Mouse (Mus musculus): ENCODE results near the gene Gm21969.

Gm21969 gene

DNA sequence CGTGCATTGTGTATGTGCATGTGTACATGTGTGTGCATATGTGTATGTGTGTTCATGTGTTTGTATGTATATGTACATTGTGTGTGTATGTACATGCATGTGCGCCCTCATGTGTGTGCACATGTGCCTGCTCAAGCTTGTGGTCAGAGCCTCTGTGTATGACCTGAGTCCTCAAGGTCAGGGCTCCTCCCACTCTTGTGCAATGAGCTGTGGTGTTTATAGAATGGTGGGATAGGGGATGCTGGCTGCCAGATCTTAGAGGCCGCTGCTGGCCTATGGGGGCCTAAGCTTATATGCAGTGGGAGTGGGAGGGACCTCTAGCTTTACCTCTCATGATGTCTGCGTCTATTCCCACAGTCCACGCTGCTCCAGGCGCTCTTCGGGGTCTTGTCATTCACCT, 17.3 kb upstream of the Gm21969 start:
- no peak for DNase-seq (ENCODE audit: low spot score)

DNA sequence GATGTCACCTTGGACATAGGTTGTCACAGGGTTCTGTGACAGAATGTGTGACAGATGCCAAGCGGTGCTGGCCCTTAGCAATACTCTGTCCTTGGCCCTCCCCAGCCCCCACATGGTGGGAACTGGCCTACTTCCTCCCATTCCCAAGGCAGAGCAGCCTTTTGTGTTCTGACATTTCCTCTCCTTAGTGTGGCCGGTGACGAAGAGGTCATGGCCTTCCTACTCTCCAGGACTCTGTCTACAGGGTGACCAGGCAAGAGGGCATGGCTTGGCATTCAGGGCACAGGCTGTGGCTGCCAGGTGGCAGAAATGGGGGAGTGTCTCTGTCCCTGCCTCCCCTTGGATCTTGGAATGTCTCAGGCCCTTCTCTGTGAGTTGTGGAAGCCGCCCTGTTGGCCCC, 15.6 kb upstream of the Gm21969 start:
- no peak for DNase-seq (ENCODE audit: low spot score)

DNA sequence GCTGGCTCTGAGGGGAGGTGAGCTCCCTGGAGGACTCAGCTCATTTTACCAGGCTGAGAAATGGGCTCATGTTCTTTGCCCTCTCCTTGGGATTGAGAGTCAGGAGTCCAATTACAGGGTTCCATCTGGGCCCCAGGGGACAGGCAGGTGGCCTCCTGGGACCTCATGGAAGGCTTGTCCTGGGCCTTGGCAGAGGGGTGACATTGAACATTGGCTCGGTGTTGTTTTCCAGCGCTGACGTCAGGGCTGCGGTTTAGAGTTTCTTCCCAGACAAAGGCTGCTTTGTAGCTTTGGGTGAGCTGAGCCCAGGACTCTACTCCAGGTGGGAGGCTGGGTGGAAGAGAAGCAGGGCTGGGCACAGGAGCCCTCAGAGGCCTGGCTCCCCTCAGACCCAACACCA, 15.2 kb upstream of the Gm21969 start:
- no peak for DNase-seq (ENCODE audit: low spot score)

DNA sequence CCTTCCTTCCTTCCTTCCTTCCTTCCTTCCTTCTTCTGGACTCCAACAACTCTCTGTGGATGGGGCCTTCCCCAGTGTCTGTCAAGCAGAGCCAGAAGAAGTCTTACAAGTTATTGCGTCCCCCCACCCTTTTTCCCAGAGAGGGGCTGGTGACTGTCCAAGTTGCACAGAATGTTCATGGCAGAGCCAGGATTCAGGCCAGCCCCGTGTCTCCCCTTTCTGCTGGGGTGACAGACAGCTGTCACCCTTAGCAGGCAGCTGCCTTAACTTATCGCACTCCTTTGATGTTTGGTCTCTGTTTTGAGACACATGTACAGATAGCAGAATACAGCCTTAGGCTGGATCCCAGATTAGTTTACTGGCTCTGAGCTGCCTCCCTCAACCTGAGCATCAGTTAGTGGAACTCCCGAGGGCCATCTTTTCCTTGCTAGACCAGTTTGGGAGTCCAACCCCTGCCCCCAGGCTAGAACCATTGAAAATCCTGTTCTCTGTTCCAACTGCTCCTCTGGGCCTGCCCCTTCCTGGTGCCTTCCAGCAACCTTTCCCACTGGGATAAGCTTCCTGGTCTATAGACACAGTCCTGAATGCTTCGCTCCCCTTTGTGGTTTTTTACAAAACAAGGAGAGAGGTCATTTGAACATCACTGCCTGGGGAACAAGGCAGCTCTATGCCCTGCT, 13.5 kb upstream of the Gm21969 start:
- DNase-seq (ENCODE audit: low spot score), result no peak

DNA sequence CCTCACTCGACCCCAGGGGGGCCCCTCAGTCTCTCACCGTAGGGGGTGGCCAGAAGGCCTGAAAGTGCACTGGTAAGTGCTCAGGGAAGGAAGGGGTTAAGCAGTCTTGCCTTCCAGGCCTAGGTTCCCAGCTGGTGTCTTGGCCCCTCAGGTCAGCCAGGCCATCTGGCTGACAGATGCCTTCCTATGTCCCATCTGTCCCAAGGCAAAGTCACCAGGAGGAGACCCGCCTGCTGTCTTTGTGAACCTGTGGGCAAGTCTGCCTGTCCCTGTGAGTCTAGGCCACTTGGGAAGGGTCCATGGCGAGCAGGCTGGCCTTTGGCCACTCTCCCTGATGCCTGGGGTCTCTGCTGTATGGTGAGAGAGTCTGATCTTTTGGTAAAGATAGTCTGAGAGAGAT, 12.5 kb upstream of the Gm21969 start:
- DNase-seq (ENCODE audit: low spot score), result no peak

DNA sequence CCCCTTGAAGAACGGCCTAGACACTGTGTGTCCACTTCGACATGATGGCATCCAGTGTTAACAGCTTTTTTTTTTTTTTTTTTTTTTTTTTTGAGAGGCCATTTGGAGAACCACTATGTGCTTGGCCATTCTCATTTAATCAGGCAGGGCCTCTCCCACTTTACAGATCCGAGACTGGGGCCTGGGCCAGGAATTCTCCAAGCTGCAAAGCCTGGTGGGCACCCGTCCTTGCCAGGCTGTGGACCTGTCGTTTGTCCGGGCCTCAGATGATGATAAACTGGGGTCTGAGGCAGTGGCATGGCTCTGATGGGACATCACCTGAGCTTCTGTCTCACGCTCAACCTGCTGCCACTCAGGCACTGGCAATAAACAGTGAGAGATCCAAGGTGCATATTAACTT, 10.1 kb upstream of the Gm21969 start:
- no peak for DNase-seq (ENCODE audit: low spot score)

DNA sequence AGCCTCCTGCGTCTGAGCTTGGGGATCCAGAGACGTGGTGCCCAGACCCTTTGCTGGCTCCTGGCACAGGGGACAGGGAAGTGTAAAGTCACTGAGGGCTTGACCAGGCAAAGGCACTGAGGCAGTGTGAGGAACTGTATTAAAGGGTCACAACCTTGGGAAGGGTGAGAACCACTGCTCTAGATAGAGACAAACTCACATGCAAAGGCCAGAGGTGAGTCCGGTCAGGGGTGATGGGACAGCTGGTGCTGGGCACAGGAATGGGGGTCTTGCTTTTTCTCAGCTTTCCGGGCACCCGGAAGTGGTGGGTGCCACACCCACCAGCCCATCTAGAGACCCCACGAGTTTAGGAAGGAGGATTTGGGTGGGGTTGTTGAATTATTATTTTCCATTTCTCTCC, 9.6 kb upstream of the Gm21969 start:
- no peak for DNase-seq (ENCODE audit: low spot score)

DNA sequence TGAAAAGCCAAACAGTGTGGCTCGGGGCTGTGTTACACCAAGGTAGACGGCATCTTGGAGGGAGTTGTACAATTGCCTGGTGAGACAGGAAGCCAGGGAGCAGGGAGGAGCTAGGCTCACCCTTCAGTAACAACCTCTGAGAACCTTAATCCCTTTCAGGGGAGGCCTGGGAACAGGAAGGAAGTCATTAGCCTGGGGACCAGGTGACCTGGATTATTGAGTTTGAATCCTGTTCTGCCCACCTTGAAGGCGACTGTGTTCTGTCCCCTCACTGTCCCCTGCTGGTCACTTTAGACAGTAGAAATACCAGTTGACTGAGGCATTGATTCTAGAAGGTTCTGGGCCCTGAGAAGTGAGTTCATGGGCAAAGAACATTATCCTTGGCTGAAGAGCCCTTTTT, 8.9 kb upstream of the Gm21969 start:
- DNase-seq (ENCODE audit: low spot score), result no peak

DNA sequence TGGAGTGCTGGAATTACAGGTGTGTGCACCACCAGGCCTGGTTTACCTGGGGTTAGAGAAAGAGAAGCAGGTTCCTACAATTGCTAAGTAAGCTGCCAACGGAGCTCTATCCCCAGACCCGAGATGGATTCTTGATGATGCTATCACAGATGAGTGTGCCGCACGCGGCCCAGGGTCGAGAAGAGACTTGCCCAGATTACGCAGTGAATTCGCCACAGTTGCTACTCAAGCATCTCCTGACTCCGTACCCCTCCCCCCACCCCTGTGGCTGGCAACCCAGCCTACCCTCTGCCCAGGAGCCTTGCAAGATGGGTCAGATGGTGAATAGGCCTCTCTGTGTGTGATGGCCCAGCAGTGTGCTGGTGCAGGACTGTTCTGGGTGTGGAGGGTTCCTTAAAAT, 6.3 kb upstream of the Gm21969 start:
- DNase-seq (ENCODE audit: low spot score), result no peak

DNA sequence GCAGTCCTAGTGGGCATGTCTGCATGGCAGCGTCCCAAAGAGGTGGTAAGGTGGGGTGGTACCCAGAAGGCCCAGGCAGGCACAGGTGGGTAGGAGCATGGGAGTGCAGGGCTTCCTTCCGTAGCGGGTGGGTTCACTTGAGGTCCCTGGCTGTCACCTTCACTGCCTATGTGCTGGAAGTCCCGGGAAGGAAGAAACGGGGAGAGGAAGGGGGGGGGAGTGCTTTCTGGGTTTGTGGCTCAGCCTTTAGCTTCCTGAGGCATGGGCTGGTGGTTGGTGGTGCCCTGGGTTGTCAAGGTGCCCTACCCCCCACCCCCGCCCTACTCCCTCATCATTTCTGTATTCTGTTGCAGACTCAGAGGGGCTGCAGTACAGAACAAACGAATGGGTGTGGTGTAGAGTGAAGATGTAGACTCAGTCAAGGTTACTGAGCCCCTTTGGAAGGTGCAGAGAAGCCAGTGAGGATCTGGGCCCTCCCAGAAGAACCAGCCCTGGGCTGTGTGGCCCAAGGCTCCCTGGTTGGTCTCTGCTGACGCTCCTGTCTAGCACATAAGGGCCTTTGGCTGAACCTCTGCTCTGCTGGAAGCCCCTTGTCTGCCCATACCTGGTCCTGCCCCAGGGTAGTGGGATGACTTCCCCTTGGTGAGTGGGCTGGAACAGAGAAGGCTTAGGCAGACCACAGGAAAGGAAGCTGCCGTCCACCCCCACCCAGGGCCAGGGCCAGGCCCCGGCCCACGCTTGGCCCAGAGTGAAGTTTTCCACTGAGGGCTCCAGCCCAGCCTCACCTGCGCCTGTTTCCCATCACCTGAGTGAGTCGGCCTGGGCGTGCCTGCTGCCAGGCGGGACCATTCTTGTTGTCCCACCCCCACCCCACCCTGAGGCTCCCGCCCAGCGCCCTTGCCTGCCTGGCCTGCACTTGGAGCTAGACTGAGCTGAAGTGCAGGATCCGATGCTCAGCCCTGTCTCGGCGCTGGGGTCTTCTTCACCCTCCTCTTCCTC, 5.4 kb upstream of the Gm21969 start:
- DNase-seq (ENCODE audit: low spot score), result no peak

DNA sequence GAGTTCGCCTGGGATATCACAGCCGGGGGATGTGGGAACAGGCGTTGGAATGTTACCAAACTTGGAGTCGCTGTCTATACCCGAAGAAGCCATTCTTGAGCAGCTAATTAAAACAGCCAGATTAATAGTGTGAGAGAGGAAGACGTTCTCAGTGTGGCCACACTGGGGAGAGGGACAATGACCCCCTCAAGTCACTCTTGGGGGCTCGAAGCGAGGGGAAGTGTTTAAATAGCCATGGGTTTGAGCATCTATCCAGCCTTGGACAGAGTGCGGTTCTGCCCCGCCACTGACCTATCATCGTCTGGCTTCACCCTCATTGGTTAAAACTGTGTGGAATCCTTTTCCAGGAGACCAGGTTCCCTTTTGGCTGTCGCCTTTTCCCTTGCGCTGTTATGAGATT, 4.6 kb upstream of the Gm21969 start:
- DNase-seq (ENCODE audit: low spot score), result no peak

DNA sequence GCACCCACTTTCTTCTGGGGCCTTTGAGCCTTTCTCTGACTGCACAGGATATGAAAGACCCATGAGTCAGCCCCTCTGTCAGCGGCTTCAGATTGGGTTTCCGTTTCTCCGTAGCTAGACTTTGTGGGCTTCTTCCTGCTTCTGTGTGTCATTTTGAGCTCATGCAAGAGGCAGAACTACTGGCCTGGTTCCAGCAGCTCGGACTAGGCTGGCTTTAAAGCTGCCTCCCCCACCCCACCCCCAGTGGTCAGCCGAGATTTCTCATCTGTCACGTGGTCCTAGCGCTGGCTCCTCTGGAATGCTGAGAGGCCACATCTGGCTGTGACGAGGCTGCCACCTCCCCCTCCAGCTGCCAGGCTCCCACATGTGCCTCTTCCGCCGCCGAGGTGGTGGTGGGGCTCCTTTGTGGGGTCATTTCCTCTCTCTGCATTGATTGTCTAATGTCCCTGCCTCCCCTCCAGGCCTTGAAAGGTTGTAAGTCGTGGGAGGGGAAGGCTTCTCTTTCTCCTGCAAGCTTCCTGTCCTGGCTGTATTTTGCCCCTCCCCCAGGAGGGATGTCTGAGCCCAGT, 4.0 kb upstream of the Gm21969 start:
- DNase-seq (ENCODE audit: low spot score), result no peak

DNA sequence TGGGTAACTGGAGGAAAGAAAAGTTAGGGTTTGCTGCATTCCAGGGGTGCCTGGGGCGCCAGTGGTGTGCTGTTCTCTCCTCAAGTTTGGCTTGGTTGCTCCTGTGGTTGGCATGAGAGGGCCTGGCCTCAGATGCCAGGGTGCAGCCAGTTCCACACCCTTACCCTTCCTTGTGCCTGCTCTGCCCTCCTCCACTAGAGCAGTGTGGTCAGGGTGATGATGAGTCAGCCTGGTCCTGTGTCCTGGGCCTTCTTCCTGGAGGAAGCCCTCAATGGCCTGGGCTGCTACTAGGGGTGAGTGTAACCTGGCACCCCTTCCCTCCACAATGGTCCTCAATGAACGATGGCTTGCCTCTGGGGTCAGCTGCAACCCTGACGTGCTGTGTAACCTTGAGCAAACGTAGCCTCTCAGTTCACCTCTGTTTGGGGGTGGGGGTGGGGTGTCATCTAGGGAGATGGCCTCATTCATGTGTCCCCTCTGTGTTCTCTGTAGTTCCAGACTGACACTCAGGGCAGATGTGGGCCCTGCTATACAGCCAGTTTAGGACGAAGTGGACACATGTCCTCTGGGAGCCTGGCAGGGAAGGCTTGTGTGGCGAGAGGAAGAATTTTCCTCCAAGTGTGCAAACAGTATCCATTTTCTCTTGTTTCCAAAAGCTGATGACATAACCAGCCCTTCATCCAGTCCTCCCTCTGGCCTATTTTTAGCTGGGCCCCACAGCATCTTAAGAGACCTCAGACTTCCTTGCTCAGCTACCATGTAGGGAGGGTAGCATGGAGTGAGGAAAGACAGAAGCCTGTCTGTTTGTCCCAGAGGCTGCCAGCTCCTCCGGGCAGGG, 1.2 kb upstream of the Gm21969 start:
- DNase-seq (ENCODE audit: low spot score), result no peak

DNA sequence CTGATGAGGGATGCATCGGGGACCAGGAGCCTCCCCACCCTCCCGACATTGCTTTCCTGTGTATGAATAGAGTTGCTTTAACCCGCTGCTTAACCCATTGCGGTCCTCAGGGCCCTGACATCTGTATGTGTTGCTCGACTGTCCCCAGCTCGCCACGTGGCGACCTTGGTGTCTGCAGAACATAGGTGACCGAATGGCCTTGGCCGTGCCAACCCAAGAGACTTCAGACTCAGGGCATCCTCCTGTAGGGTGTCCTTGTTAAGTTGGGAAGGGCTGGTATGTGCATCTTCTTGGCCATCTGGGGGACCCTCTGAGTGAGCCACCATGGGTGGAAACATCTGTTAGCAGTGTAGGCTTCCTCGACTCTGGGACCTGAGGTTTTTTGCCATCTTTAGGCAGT, 2.2 kb downstream of the Gm21969 start:
- no peak for DNase-seq (ENCODE audit: low spot score)

DNA sequence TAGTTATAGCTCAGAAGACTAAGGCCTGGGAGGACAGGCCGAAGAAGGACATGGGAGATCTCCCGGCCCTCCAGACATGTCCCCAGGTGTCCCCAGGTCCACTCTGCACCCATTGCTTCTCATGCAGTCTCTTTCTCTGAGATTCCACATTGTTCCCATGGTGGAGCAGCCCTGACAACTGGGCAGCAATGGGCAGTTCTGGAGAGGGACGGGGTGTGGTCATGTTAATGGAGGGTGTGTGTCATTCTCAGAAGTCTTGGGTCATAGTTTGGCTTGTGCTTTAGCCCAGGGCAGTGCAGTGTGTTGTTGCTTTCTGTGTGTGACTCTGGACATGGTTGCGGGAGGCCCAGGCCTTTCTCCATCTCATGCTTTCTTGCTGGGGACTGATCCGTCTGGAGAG, 3.7 kb downstream of the Gm21969 start:
- DNase-seq (ENCODE audit: low spot score), result no peak

DNA sequence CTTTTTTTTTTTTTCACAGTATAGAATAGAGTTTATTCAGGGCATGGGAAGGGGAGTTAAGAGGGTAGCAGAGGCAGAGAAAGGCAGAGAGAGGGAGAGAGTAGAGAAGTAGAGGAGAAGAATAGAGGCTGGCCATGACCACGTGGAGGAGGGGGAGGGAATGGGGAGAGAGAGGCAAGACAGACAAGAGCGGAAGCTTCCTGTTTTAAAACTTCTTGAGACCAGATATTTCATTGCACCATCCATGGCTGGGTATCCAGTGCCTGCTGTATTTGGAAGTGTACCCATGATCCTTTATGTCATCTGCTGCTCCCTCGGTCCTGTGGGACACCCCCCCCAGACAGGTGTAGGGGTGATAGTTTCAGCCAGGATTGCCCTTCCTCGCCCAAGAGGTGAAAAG, 6.0 kb downstream of the Gm21969 start:
- no peak for DNase-seq (ENCODE audit: low spot score)

DNA sequence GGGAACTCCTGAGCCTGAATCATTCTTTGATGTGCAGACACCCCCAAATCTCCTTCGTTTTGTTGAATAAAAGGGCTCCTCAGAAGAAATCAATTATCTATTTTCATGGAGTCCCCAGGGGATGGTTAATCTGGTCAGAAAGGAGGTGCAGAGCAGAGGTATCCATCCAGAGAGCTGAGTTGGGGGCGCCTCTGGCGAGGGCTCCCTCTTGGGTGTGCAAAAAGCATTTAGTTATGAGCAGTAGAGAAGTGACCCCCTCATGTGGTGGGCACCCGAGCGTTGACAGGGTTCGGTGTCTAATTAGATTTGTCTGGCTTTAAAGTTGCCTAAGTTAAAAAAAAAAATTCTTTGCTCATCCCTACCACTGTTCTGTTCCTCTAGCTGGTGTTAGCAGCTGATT, 8.0 kb downstream of the Gm21969 start:
- DNase-seq (ENCODE audit: low spot score), result no peak

DNA sequence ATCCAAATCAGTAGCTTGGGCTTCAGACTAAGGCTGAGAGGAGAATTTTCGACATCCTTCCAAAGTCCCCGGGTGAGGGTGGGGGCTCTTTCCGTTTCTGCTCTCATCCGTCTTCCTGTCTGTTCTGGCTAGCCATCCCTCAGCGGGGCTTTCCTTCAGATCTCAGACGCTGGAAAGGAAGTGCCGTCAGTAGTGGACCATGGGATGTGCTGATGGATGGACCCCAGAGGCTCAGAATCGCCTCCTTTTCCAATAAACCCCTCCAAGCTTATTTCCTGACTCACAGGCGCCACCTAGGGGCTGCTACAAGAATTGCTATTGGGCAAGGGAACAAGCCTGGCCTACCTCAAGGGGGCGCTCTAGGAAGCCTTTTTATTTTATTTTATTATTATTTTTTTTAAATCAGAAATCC, 8.6 kb downstream of the Gm21969 start:
- peak; percentile 67 for DNase-seq (ENCODE audit: low spot score)

DNA sequence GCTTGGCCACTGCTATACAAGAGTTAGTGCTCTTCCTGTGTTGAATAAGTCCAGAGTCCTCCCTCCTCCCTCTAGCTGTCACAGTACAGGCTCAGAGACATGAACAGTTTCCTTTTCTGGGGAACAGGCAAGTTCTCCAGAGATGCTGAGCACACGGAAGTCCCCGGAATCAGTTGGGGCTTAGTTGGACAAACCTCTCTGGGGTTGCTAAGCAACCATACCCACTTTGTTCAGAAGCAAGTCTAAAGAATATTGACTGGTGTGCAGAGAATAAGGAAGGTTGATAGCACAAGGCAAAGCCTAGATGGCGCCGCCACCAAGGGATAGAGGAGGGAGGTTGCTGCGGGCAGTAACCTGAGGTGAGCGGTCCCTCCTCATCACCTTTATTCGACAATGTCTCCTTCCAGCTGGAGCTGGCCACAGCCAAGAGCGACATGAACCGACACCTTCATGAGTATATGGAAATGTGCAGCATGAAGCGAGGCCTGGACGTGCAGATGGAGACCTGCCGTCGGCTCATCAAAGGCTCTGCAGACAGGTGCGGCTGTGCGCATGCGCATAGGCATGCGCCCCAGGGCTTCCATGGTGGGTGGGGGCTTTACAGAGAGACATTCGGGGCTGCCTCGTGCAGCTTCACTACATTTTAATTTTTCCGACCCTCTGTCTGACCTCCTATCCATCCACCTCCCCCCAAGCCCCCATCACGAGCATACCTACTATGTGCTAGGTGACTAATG, 11.7 kb downstream of the Gm21969 start:
- no peak for DNase-seq (ENCODE audit: low spot score)

DNA sequence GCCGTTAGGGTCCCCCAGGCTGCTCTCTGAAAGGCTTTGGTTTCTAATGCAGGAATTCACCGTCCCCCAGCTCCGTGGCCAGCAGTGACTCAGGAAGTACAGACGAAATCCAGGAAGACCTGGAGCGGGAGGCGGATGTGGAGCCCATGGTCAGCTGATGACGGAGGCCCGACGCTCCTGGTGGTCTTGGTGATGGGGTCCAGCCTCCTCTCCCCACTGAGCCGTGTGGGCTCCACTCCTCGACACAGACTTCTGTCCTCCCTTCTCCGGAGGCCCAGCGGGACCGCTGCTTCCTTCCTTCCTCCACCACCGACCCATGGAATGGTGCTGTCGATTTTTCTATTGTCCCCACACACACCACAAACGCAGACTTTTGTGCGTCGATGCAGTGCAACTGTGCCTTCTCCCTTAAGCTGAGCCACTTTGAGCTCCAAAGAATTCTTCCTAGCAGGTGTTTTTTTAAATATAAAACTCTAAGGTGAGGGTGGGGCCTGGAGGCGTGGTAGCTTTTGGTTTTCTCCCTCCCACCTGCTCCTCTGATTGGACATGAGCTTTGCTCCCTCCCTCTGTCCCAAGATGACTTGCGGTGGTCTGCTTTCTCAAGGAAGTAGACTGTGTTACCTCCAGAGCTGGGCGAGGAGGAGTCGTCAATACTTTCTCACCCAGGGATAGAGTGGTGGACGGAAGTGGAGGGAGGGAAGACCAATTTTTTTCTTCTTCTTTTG, 13.5 kb downstream of the Gm21969 start:
- peak; percentile 79 for DNase-seq (ENCODE audit: low spot score)

DNA sequence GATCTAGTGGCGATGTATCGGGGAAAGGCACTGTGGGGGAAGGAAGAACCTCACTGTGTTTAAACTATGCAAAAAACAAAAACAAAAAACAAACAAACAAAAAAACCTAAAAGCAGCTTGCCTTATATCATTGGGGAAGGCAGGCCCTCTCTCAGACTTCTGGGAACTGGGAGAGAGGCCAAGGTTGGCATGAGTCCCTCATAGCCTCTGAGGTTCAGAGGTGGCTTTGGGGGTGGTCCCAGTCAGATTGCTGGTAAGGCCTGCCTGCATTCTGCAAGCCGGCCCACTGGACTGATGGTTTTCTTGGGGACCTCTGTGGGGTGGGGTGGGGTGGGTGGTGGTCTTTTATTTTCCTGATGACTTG, 14.0 kb downstream of the Gm21969 start:
- no peak for DNase-seq (ENCODE audit: low spot score)
